Mouse (Mus musculus) midbrain, embryonic 14.5 days (tissue): Measurements from ENCODE around the gene Shc2. TPM values are rescaled to one million over a fixed set of nuclear protein-coding genes. Genes with fewer than 3 reads are reported as not detected.

Experiments used
- ATAC-seq: fragments of 200-750 bp; cut with Nextera tagmentation; 2 replicates; pipeline ENCODE4 v1.8.0; 2017; ENCODE audit warnings: moderate number of reproducible peaks, moderate library complexity; ENCODE audit not compliant: low FRiP score, low TSS enrichment
- DNase-seq: peaks from one replicate; pipeline ENCODE4 v3.0.0-alpha.2; 2015
- H3K27ac ChIP-seq: fragments of 300-500 bp; sonication (generic); replicated peaks from 2 replicates; pipeline ENCODE4 v1.5.1; 2014; ENCODE audit warnings: mild to moderate bottlenecking, low read depth, low read length, moderate library complexity
- H3K27me3 ChIP-seq: fragments of 300-500 bp; sonication (generic); 2 replicates; pipeline ENCODE4 v1.6.1; 2014; ENCODE audit warnings: low read length, control low read depth, mixed read lengths; ENCODE audit not compliant: control insufficient read depth, insufficient read depth
- H3K36me3 ChIP-seq: fragments of 300-500 bp; sonication (generic); 2 replicates; pipeline ENCODE4 v1.6.1; 2014; ENCODE audit warnings: low read length, control low read depth; ENCODE audit not compliant: control insufficient read depth, insufficient read depth
- H3K4me1 ChIP-seq: fragments of 300-500 bp; sonication (generic); 2 replicates; pipeline ENCODE4 v1.6.1; 2014; ENCODE audit warnings: mild to moderate bottlenecking, antibody characterized with exemption, low read length, control low read depth; ENCODE audit not compliant: control insufficient read depth, insufficient read depth
- H3K4me2 ChIP-seq: fragments of 300-500 bp; sonication (generic); 2 replicates; pipeline ENCODE4 v1.6.1; 2014; ENCODE audit warnings: mild to moderate bottlenecking, low read length, moderate library complexity
- H3K4me3 ChIP-seq: fragments of 300-500 bp; sonication (generic); replicated peaks from 2 replicates; pipeline ENCODE4 v1.5.1; 2014; ENCODE audit warnings: low read depth, low read length
- H3K9ac ChIP-seq: fragments of 300-500 bp; sonication (generic); replicated peaks from 2 replicates; pipeline ENCODE4 v1.6.1; 2014; ENCODE audit warnings: mild to moderate bottlenecking, low read length, moderate library complexity
- H3K9me3 ChIP-seq: fragments of 300-500 bp; sonication (generic); 2 replicates; pipeline ENCODE4 v1.6.1; 2016; ENCODE audit warnings: low read length, control low read depth, mixed read lengths; ENCODE audit not compliant: control insufficient read depth
- WGBS: fragments of 180-500 bp; shearing (Covaris S2); extraction: QIAGEN DNeasy Blood & Tissue Kit; methylation state at CpG from one replicate; pipeline ENCODE4 v1.1.7; 2014; 5-methylcytosine and 5-hydroxymethylcytosine counted together
- polyA plus RNA-seq: library from polyadenylated mRNA; unstranded; fragments of >200 nt; fragmentation: Nextera tagmentation; extraction: Ambion mirVana; gene quantifications from 2 replicates; pipeline ENCODE4 v1.2.1, GENCODE M21; 2014

Shc2 gene
- polyA plus RNA-seq, 1 experiment from 2014 or later: 17.2 TPM

GRCm38 (mm10) chr10:79633006-79633777 lies 4.5 kb downstream of the Shc2 start:
- no peak for DNase-seq
- Histone ChIP-seq H3K4me3 (no peak overlapping the region), H3K4me1 (0 out of 2 replicates have a peak, but pooled peaks cover 8% of the 10 kb centered on the region), H3K4me2 (no peak overlapping the region), H3K27ac (no peak overlapping the region), H3K36me3 (no peaks in the 10 kb centered on the region), H3K9me3 (no peaks in the 10 kb centered on the region), H3K9ac (no peak overlapping the region), H3K27me3 (peaks cover 3% of the 10 kb centered on the region; the same call in 1 of the 2 replicates)
- 83% methylated on average over 17 of the region's 17 CpGs for WGBS
- ATAC-seq: no peak

DNA sequence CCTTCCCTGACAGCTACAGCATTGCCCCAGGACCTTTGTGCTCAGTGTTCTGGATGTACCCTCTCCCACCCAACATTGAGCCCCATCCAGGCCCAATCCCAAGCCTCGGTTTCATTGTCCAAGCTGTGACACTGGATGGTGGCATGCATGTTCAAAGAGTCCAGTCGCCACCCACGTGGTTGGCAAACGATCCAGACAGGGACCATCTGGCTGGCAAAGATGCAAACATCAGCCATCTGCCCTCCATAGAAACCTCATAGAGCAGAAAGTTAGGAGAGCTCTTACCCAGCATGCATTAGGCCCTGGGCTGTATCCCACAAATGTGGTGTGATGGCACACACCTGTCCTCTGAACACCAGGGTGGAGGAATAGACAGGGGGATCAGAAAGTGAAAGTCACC lies 6.3 kb downstream of the Shc2 start:
- Histone ChIP-seq H3K9me3 (no peaks in the 10 kb centered on the region), H3K27me3 (no peaks in the 10 kb centered on the region), H3K27ac (no peak overlapping the region), H3K4me3 (no peak overlapping the region), H3K4me1 (0 out of 2 replicates have a peak, but pooled peaks cover 5% of the 10 kb centered on the region), H3K36me3 (peaks cover 3% of the 10 kb centered on the region; the same call in 1 of the 2 replicates), H3K4me2 (no peak overlapping the region), H3K9ac (no peak overlapping the region)
- peak; percentile 36 for DNase-seq
- WGBS: 80% methylated on average over 4 of the region's 4 CpGs
- ATAC-seq: peak; percentile 21; the same call in 1 of the 2 replicates

DNA sequence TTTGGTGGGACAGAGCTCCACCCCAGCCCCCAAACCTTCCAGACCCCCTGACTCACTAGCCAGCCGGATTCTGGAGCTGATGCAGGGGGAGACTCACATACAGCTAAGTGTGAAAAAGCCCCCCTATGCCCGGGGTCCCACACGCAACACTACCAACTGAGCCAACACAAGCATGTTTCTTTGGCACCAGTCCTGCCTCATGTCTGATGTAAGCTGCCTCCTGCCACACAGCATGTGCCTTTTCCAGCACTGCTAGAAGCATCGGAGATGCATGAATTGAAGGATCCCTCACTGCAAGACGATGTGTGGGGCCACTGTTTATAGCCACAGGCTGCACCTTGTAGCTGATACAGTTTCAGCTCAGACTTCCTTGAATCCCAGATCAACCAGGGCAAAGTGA lies 9.3 kb downstream of the Shc2 start:
- Histone ChIP-seq H3K4me1 (no peaks in the 10 kb centered on the region), H3K4me2 (no peak overlapping the region), H3K27me3 (no peaks in the 10 kb centered on the region), H3K9me3 (no peaks in the 10 kb centered on the region), H3K27ac (no peak overlapping the region), H3K9ac (no peak overlapping the region), H3K4me3 (no peak overlapping the region), H3K36me3 (peaks cover 10% of the 10 kb centered on the region)
- 84% methylated on average over 5 of the region's 5 CpGs for WGBS
- DNase-seq (no peak), ATAC-seq (no peak)

GRCm38 (mm10) chr10:79626156-79626555 lies 11.6 kb downstream of the Shc2 start:
- Histone ChIP-seq H3K27ac (no peak overlapping the region), H3K4me2 (no peak overlapping the region), H3K36me3 (peaks cover 10% of the 10 kb centered on the region), H3K27me3 (no peaks in the 10 kb centered on the region), H3K9ac (no peak overlapping the region), H3K4me1 (no peaks in the 10 kb centered on the region), H3K4me3 (no peak overlapping the region), H3K9me3 (no peaks in the 10 kb centered on the region)
- no peak for ATAC-seq
- no peak for DNase-seq
- WGBS: 90% methylated on average over 10 of the region's 10 CpGs

DNA sequence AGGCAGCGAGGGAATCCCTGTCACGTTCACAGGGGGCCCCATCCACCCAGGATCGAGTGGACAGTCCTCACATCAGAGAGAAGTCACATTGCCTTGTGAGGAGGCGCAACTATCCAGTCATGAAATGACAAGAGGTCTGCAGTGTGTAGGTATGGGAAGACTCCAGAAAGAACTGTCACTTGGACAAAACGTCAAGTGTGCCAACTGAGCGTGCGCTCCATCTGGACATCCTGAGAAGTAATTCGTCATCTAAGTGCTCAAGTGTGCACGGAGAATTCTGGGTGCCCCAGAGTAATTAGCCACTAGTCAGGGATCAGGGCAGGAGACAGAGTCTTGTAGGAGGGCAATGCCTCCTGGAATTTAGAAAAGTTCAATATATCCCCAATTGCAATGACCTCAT lies 12.3 kb downstream of the Shc2 start:
- no peak overlapping the region for H3K27ac ChIP-seq
- H3K9ac ChIP-seq: no peak overlapping the region
- 84% methylated on average over 9 of the region's 9 CpGs for WGBS
- ATAC-seq (no peak), DNase-seq (no peak)
- no peaks in the 10 kb centered on the region for H3K27me3 ChIP-seq
- H3K4me2 ChIP-seq: no peak overlapping the region
- H3K36me3 ChIP-seq: peaks cover 10% of the 10 kb centered on the region
- H3K4me3 ChIP-seq: no peak overlapping the region
- H3K4me1 ChIP-seq: no peaks in the 10 kb centered on the region
- no peaks in the 10 kb centered on the region for H3K9me3 ChIP-seq

DNA sequence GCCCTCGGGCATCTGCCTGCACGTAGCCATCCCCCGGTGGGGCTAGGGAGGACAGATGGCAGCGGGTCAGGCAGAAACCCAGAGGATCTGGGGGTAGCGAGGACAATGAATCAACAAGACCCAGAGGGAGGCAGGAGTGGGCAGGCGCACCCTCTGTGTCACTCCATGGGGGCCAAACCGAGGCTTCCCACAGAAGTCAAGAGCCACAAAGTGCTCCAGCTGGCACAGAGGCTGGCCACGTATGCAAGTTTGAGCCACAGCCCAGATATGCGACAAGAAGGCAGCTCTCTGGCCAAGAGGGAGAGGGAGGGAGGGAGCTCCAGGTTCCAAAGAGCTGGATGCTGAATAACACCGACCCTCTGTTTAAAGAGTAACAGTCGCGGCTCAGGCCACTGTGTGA lies 13.8 kb downstream of the Shc2 start:
- H3K27ac ChIP-seq: no peak overlapping the region
- no peaks in the 10 kb centered on the region for H3K4me1 ChIP-seq
- H3K9me3 ChIP-seq: no peaks in the 10 kb centered on the region
- H3K36me3 ChIP-seq: peaks cover 10% of the 10 kb centered on the region
- no peak overlapping the region for H3K4me2 ChIP-seq
- H3K27me3 ChIP-seq: no peaks in the 10 kb centered on the region
- DNase-seq: no peak
- H3K4me3 ChIP-seq: no peak overlapping the region
- no peak overlapping the region for H3K9ac ChIP-seq
- no peak for ATAC-seq
- 59% methylated on average over 12 of the region's 12 CpGs for WGBS

DNA sequence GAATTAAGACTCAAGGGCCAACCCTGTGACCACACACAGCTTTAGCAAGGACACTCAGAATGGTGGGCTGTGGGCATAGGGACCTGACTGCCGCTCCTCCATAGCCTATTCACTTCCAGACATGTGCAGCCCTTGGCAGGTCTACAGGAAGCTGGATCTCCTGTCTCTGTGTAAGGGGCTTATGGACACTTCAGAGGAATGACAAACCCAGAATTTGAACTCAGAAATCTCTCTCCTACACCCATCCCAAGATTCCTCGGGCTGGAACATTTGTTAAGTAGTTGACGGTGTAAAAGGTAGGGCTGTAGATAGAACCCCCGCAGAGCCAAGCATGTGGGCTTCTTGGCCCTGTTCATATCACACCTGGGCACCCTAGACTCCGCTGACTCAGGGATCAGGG lies 21.3 kb downstream of the Shc2 start:
- Histone ChIP-seq H3K4me2 (no peak overlapping the region), H3K36me3 (no peaks in the 10 kb centered on the region), H3K4me1 (peaks cover 23% of the 10 kb centered on the region), H3K27me3 (peaks cover 20% of the 10 kb centered on the region), H3K4me3 (no peak overlapping the region), H3K27ac (no peak overlapping the region), H3K9ac (no peak overlapping the region), H3K9me3 (no peaks in the 10 kb centered on the region)
- no peak for DNase-seq
- no peak for ATAC-seq
- 92% methylated on average over 5 of the region's 5 CpGs for WGBS

GRCm38 (mm10) chr10:79615860-79616259 lies 21.9 kb downstream of the Shc2 start:
- Histone ChIP-seq H3K9me3 (no peaks in the 10 kb centered on the region), H3K27ac (no peak overlapping the region), H3K4me3 (no peak overlapping the region), H3K36me3 (no peaks in the 10 kb centered on the region), H3K4me1 (peaks cover 23% of the 10 kb centered on the region), H3K27me3 (peaks cover 20% of the 10 kb centered on the region), H3K4me2 (no peak overlapping the region), H3K9ac (no peak overlapping the region)
- ATAC-seq (no peak), DNase-seq (peak; percentile 26)
- WGBS: 9% methylated on average over 8 of the region's 8 CpGs

DNA sequence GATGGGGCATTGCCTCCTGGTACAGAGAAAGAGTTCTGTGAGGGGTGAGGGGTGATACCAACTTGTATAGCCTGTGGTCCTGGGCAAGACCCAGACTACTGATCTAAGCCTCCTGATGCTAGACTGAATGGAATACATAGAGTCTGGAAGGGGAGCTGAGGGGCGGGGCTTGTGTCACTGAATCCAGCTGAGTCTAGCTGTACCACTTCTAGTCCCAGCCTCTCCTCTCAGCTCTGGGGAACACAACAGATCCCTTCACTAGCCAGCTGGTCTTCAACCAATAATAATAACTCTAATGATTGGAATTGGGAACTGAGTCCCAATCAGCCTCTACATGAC lies 23.4 kb downstream of the Shc2 start:
- WGBS: 67% methylated on average over 1 of the region's 1 CpGs
- ATAC-seq (no peak; the same call in 1 of the 2 replicates), DNase-seq (no peak)
- Histone ChIP-seq H3K4me2 (peak overlapping the region; percentile 94), H3K4me1 (peaks cover 23% of the 10 kb centered on the region), H3K4me3 (peak overlapping the region; percentile 56), H3K9me3 (no peaks in the 10 kb centered on the region), H3K27me3 (peaks cover 20% of the 10 kb centered on the region), H3K36me3 (no peaks in the 10 kb centered on the region), H3K27ac (no peak overlapping the region), H3K9ac (no peak overlapping the region)
